Mouse (Mus musculus) intestine, embryonic 14.5 days (tissue): ENCODE measurements at regions not wholly inside any gene's neighbourhood (a gene's known extent, or its start where the extent isn't known, plus 50 kb on each side); places are given as distances from the start of the nearest gene placed in this dataset.

ENCODE experiments used
- ATAC-seq: fragments of 200-750 bp; cut with Nextera tagmentation; replicated peaks from 2 replicates; pipeline ENCODE4 v1.8.0; 2017; ENCODE audit warnings: low read depth, moderate number of reproducible peaks, moderate TSS enrichment, moderate library complexity; ENCODE audit not compliant: low FRiP score, low TSS enrichment
- DNase-seq: peaks from one replicate; pipeline ENCODE4 v3.0.0-alpha.2; 2018; ENCODE audit warnings: low spot score
- H3K27ac ChIP-seq: fragments of 300-500 bp; sonication (generic); 2 replicates; pipeline ENCODE4 v1.5.1; 2014; ENCODE audit warnings: low read depth, mild to moderate bottlenecking, control low read depth
- H3K27me3 ChIP-seq: fragments of 300-500 bp; sonication (generic); replicated peaks from 2 replicates; pipeline ENCODE4 v1.6.1; 2014; ENCODE audit warnings: low read length, control low read depth; ENCODE audit not compliant: control insufficient read depth, insufficient read depth
- H3K36me3 ChIP-seq: fragments of 300-500 bp; sonication (generic); 2 replicates; pipeline ENCODE4 v1.6.1; 2014; ENCODE audit warnings: low read length, control low read depth; ENCODE audit not compliant: control insufficient read depth, insufficient read depth
- H3K4me1 ChIP-seq: fragments of 300-500 bp; sonication (generic); replicated peaks from 2 replicates; pipeline ENCODE4 v1.6.1; 2014; ENCODE audit warnings: low read length, control low read depth, mixed read lengths; ENCODE audit not compliant: control insufficient read depth, insufficient read depth
- H3K4me2 ChIP-seq: fragments of 300-500 bp; sonication (generic); 2 replicates; pipeline ENCODE4 v1.6.1; 2014; ENCODE audit warnings: low read length
- H3K4me3 ChIP-seq: fragments of 300-500 bp; sonication (generic); 2 replicates; pipeline ENCODE4 v1.5.1; 2014; ENCODE audit warnings: low read depth, low read length, control low read depth, mixed read lengths
- H3K9ac ChIP-seq: fragments of 300-500 bp; sonication (generic); 2 replicates; pipeline ENCODE4 v1.6.1; 2014; ENCODE audit warnings: mild to moderate bottlenecking, low read length
- H3K9me3 ChIP-seq: fragments of 300-500 bp; sonication (generic); 2 replicates; pipeline ENCODE4 v1.6.1; 2016; ENCODE audit warnings: low read length, control low read depth; ENCODE audit not compliant: control insufficient read depth
- WGBS: fragments of 180-500 bp; shearing (Covaris S2); extraction: QIAGEN DNeasy Blood & Tissue Kit; methylation state at CpG from one replicate; pipeline ENCODE4 v1.1.7; 2014; 5-methylcytosine and 5-hydroxymethylcytosine counted together

GRCm38 (mm10) chr4:101333868-101334267 is 68.8 kb upstream of the Jak1 start:
- H3K4me3 ChIP-seq = no peak overlapping the region
- ATAC-seq (no peak), DNase-seq (no peak)
- no peak overlapping the region for H3K9ac ChIP-seq
- no peak overlapping the region for H3K4me2 ChIP-seq
- no peaks in the 10 kb centered on the region for H3K36me3 ChIP-seq
- 0 out of 2 replicates have a peak, but pooled peaks cover 5% of the 10 kb centered on the region for H3K4me1 ChIP-seq
- no peaks in the 10 kb centered on the region for H3K9me3 ChIP-seq
- no peaks in the 10 kb centered on the region for H3K27me3 ChIP-seq
- WGBS = 95% methylated on average over 10 of the region's 10 CpGs
- no peak overlapping the region for H3K27ac ChIP-seq

- Histone ChIP-seq H3K4me2 (no peak overlapping the region), H3K27ac (no peak overlapping the region), H3K4me3 (no peak overlapping the region), H3K4me1 (0 out of 2 replicates have a peak, but pooled peaks cover 5% of the 10 kb centered on the region), H3K27me3 (no peaks in the 10 kb centered on the region), H3K9me3 (no peaks in the 10 kb centered on the region), H3K9ac (no peak overlapping the region), H3K36me3 (no peaks in the 10 kb centered on the region)
- ATAC-seq (no peak), DNase-seq (no peak)
- 64% methylated on average over 3 of the region's 3 CpGs for WGBS
Observed at GRCm38 (mm10) chr4:101333036-101333435, 68.0 kb upstream of the Jak1 start.

DNA sequence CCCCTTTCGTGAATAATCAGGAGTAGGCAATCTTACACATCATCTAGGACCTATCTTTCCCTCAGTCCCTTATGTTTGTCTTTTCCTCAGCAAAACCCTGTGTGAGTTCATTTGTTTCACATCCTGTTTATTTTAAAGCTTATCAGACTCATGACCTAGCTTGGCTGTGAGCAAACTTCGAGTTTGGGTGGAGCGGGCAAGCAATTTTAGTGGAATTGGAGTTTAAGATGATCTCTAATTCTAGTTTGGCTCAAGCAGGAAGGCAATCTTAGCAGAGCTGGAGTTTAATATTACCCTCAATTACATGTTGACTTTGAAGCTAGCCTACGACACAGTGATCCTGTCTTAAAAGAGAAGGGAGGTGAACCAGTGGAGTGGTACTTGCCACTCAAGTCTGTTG is 66.1 kb upstream of the Jak1 start:
- H3K27me3 ChIP-seq = no peaks in the 10 kb centered on the region
- ATAC-seq = no peak
- no peak for DNase-seq
- no peak overlapping the region for H3K4me3 ChIP-seq
- WGBS = 32% methylated on average over 4 of the region's 4 CpGs
- no peaks in the 10 kb centered on the region for H3K9me3 ChIP-seq
- H3K4me1 ChIP-seq = 0 out of 2 replicates have a peak, but pooled peaks cover 5% of the 10 kb centered on the region
- no peak overlapping the region for H3K27ac ChIP-seq
- H3K36me3 ChIP-seq = no peaks in the 10 kb centered on the region
- no peak overlapping the region for H3K9ac ChIP-seq
- no peak overlapping the region for H3K4me2 ChIP-seq

- Histone ChIP-seq H3K9ac (no peak overlapping the region), H3K4me1 (0 out of 2 replicates have a peak, but pooled peaks cover 5% of the 10 kb centered on the region), H3K36me3 (no peaks in the 10 kb centered on the region), H3K27me3 (no peaks in the 10 kb centered on the region), H3K27ac (no peak overlapping the region), H3K4me3 (no peak overlapping the region), H3K4me2 (no peak overlapping the region), H3K9me3 (no peaks in the 10 kb centered on the region)
- no peak for DNase-seq
- ATAC-seq = no peak
- WGBS = 85% methylated on average over 7 of the region's 7 CpGs
Observed at GRCm38 (mm10) chr4:101329060-101329459, 64.0 kb upstream of the Jak1 start.

DNA sequence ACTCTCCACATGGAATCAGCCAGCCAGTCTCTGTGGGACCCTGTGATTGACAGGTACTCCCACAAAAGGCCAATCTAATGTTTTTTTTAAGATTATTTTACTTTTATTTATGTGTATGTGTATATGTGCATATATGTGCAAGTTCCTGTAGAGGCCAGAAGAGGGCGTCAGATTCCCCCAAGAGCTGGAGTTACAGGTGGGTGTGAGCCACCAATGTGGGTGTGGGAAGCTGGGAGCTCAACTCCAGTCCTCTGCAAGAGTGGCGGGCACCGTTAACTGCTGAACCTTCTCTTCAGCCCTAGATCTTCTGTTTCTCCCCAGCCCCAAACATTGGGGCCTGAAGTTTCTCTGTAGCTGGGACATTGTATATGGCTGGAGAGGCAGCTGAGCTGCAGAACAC is 61.0 kb upstream of the Jak1 start:
- no peak overlapping the region for H3K4me3 ChIP-seq
- H3K36me3 ChIP-seq = no peaks in the 10 kb centered on the region
- no peaks in the 10 kb centered on the region for H3K27me3 ChIP-seq
- 0 out of 2 replicates have a peak, but pooled peaks cover 4% of the 10 kb centered on the region for H3K4me1 ChIP-seq
- H3K27ac ChIP-seq = no peak overlapping the region
- WGBS = 81% methylated on average over 3 of the region's 3 CpGs
- H3K9me3 ChIP-seq = no peaks in the 10 kb centered on the region
- ATAC-seq (no peak), DNase-seq (no peak)
- H3K4me2 ChIP-seq = no peak overlapping the region
- H3K9ac ChIP-seq = no peak overlapping the region

DNA sequence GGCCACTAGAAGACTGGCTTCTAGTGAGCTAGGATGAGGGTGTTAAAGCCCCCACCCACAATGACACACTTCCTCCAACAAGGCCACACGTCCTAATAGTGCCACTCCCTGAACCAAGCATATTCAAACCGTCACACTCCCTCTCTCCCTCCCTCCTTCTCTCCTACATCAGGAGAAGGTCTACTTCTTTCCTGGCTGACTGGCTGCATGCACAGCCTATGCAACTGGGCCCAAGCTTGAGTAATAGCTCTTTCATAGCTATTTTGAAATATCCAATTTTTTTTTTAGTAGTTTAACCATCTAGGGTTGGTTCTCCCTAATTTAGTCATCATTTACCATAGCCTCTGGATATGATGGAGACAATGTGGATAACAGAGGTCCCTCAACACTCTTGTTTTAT is 56.6 kb upstream of the Jak1 start:
- Histone ChIP-seq H3K9ac (no peak overlapping the region), H3K4me1 (no peaks in the 10 kb centered on the region), H3K4me2 (no peak overlapping the region), H3K9me3 (no peaks in the 10 kb centered on the region), H3K36me3 (no peaks in the 10 kb centered on the region), H3K4me3 (no peak overlapping the region), H3K27ac (no peak overlapping the region), H3K27me3 (no peaks in the 10 kb centered on the region)
- 73% methylated on average over 2 of the region's 2 CpGs for WGBS
- no peak for DNase-seq
- ATAC-seq = no peak

DNA sequence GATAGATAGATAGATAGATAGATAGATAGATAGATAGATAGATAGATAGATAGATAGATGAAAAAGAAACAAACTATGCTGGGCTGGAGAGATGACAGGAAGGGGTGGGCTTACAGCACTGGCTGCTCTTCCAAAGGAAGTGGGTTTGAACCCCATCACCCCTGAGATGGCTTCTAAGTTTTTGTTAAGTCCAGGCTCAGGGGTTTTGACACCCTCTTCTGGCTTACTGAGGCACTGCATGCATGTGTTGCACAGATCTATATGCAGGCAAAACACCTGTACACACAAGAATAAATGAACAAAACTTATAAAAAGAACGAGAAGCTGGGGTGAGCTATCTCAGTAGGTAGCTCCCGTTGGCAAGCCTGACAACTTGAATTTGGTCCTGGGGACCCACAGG is 55.5 kb upstream of the Jak1 start:
- 78% methylated on average over 2 of the region's 2 CpGs for WGBS

DNA sequence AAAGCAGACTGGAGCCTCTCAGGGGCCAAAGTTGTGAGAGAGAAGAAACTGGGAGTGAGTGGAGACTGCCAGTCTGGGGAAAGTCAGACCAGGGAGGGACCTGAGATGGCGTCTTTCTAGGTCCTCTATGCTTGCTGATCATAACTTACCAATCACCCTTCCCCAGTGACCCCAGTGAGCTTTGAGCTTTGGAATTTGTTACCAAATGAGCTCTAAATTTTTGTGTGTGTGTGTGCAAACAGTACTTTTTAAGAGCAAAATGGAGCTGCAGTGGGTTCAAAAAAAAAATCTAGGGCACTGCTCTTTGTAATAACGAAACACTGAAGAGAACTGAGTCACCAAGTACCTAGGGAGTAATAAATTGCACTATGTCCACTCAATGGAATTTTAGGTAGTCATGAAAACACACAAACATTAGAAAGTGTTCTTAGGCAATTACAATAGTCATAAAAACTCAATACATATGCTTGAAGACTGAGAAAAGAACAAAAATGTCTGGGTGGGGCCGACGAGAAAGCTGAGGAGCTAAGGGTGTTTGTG is 54.7 kb upstream of the Jak1 start:
- no peak overlapping the region for H3K4me3 ChIP-seq
- no peak overlapping the region for H3K4me2 ChIP-seq
- no peaks in the 10 kb centered on the region for H3K9me3 ChIP-seq
- WGBS = 79% methylated on average over 4 of the region's 4 CpGs
- DNase-seq (no peak), ATAC-seq (no peak)
- H3K36me3 ChIP-seq = no peaks in the 10 kb centered on the region
- H3K9ac ChIP-seq = no peak overlapping the region
- H3K27me3 ChIP-seq = no peaks in the 10 kb centered on the region
- H3K27ac ChIP-seq = no peak overlapping the region
- H3K4me1 ChIP-seq = no peaks in the 10 kb centered on the region

More for the DNA sequence above, 55.5 kb upstream of the Jak1 start:
- Histone ChIP-seq H3K9ac (no peak overlapping the region), H3K4me2 (no peak overlapping the region), H3K4me1 (no peaks in the 10 kb centered on the region), H3K4me3 (no peak overlapping the region), H3K27me3 (no peaks in the 10 kb centered on the region), H3K36me3 (no peaks in the 10 kb centered on the region), H3K9me3 (no peaks in the 10 kb centered on the region), H3K27ac (no peak overlapping the region)
- DNase-seq (no peak), ATAC-seq (no peak)

GRCm38 (mm10) chr4:101318836-101319235 is 53.8 kb upstream of the Jak1 start:
- no peak overlapping the region for H3K4me2 ChIP-seq
- 95% methylated on average over 1 of the region's 1 CpGs for WGBS
- H3K4me3 ChIP-seq = no peak overlapping the region
- H3K9me3 ChIP-seq = no peaks in the 10 kb centered on the region
- H3K9ac ChIP-seq = no peak overlapping the region
- no peak for ATAC-seq
- H3K27ac ChIP-seq = no peak overlapping the region
- no peaks in the 10 kb centered on the region for H3K4me1 ChIP-seq
- DNase-seq = no peak
- H3K27me3 ChIP-seq = no peaks in the 10 kb centered on the region
- no peaks in the 10 kb centered on the region for H3K36me3 ChIP-seq
